Comparison of ENCODE assay signal across 20 mouse cellular contexts in the genomic region with DNA sequence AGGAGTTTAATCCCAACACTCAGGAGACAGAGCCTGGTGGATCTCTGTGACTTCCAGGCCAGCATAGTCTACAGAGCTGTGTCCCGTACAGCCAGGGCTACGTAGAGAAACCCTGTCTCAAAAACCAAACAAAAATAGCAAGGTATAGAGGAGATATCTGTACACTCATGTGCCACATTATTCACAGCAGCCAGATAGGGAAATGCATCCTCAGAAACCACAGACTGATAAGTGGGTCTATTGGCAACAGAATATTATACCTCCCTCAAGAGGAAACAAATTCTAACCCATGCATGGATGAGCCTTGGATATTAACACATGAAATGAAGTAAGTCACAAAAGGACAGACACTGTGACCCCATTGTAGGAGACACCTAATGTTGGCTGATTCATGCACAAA. TPM values are rescaled to one million over a fixed set of nuclear protein-coding genes. Genes with fewer than 3 reads are reported as not detected.
DNase-seq lines count a peak whose midpoint lies in the region; ATAC-seq and TF ChIP-seq lines count a peak whose summit lies in the region.
"Had no signal": no experiment of that assay in that cellular context is flagged by ENCODE, and none has a peak within 500 bp of the region (broad histone marks: within the 10 kb centered on the region; RNA-seq: fewer than 3 reads in every experiment).

No protein-coding gene starts in this region.

- H3K36me3 ChIP-seq in MEL (ENCODE audit: control insufficient read depth in 1 of 2, insufficient read depth in 2 of 2, low read length in 2 of 2): peaks cover 0 to 13% of the 10 kb centered on the region in 2 experiments; a peak in 2 of 4 replicates
- H3K36me3 ChIP-seq: embryonic facial prominence, embryonic 12.5 days; forebrain, embryonic 15.5 days had no signal

- TF ChIP-seq CTCF in MEL (IDR thresholded peaks at IDR 0.05 in 2 of 3, conservative IDR thresholded peaks at IDR 0.05 in 1 of 3; ENCODE audit: control insufficient read depth in 1 of 3, insufficient read depth in 1 of 3, low read depth in 2 of 3, low read length in 3 of 3, poor library complexity in 1 of 3, severe bottlenecking in 1 of 3): no peak
- TF ChIP-seq CTCF in gastrocnemius, adult 2 months (IDR thresholded peaks at IDR 0.05): no peak

- no peaks in the 10 kb centered on the region; a peak in 1 of 4 replicates for H3K27me3 ChIP-seq in MEL (ENCODE audit: control insufficient read depth in 1 of 2, insufficient read depth in 2 of 2, low read length in 2 of 2)
- H3K27me3 ChIP-seq: embryonic facial prominence, embryonic 12.5 days; forebrain, embryonic 13.5 days; forebrain, embryonic 15.5 days had no signal

- TF ChIP-seq EP300 in MEL (IDR thresholded peaks at IDR 0.05; ENCODE audit: low read depth in 1 of 2, low read length in 2 of 2): peak; percentile 71 to 76

- H3K9me3 ChIP-seq in MEL (replicated peaks; ENCODE audit: insufficient read depth, low read length): no peaks in the 10 kb centered on the region
- H3K9me3 ChIP-seq: embryonic facial prominence, embryonic 10.5 days; embryonic facial prominence, embryonic 12.5 days; forebrain, embryonic 13.5 days; forebrain, embryonic 15.5 days had no signal

- DNase-seq in MEL (ENCODE audit: low read depth, low spot score): peak; percentile 68
- DNase-seq in MEL-GATA-1-ER (ENCODE audit: extremely low read depth, low read depth): peak; percentile 26
- DNase-seq in NIH3T3 (ENCODE audit: low read depth): peak; percentile 30
- DNase-seq in layer of hippocampus, adult 9-10 months (ENCODE audit: low spot score): no peak
- no peak for DNase-seq in gastrocnemius, adult 2 months
- DNase-seq in frontal cortex, postnatal 10 days (ENCODE audit: low spot score in 2 of 2): no peak
- DNase-seq: adrenal gland, adult 2 months; adrenal gland, postnatal 10 days; adrenal gland, postnatal 25 days; cerebellum, adult 11 months; cerebellum, adult 18-20 months; cerebellum, adult 8-10 months; cerebellum, adult 9-11 months; cerebellum, postnatal 14 days; forebrain, postnatal 0 days had no signal

- no peak overlapping the region for H3K9ac ChIP-seq in MEL (ENCODE audit: control insufficient read depth, low read depth, low read length, poor library complexity, severe bottlenecking)
- H3K9ac ChIP-seq: embryonic facial prominence, embryonic 12.5 days; forebrain, embryonic 13.5 days; forebrain, embryonic 15.5 days; forebrain, postnatal 0 days had no signal

- no peak; the same call in 1 of the 2 replicates for TF ChIP-seq RAD21 in MEL (IDR thresholded peaks at IDR 0.05; ENCODE audit: low read depth, low read length)

- H3K27ac ChIP-seq in MEL (ENCODE audit: control insufficient read depth, low read depth, low read length): no peak overlapping the region
- no peak overlapping the region for H3K27ac ChIP-seq in gastrocnemius, adult 2 months
- H3K27ac ChIP-seq: embryonic facial prominence, embryonic 10.5 days; embryonic facial prominence, embryonic 12.5 days; forebrain, embryonic 13.5 days; forebrain, embryonic 15.5 days had no signal

- peak; percentile 39; the same call in 1 of the 2 replicates for ATAC-seq in megakaryocyte-erythroid progenitor cell, adult 5-6 weeks (replicated peaks; ENCODE audit: low FRiP score, low TSS enrichment, poor library complexity, severe bottlenecking)
- ATAC-seq: forebrain, embryonic 13.5 days; forebrain, embryonic 15.5 days; forebrain, postnatal 0 days had no signal

- H3K4me1 ChIP-seq in MEL (ENCODE audit: control insufficient read depth in 1 of 2, insufficient read depth in 2 of 2, low read length in 2 of 2): peaks cover 2 to 12% of the 10 kb centered on the region in 2 experiments; a peak in 2 of 4 replicates

- intact Hi-C loops in gastrocnemius, adult 2 months (cut with DNase I): loop anchor here (10.0 kb wide), 1 partner anchor 143 kb away; no protein-coding TSS in a partner anchor

- TF ChIP-seq POLR2A in MEL (IDR thresholded peaks at IDR 0.05; ENCODE audit: control insufficient read depth in 1 of 2, insufficient read depth in 1 of 2, low read depth in 1 of 2, low read length in 2 of 2, poor library complexity in 1 of 2): no peak

- no peak overlapping the region for H3K4me3 ChIP-seq in MEL (ENCODE audit: control insufficient read depth in 1 of 2, insufficient read depth in 1 of 2, low read depth in 2 of 2, low read length in 2 of 2)
- no peak overlapping the region for H3K4me3 ChIP-seq in gastrocnemius, adult 2 months
- H3K4me3 ChIP-seq: embryonic facial prominence, embryonic 10.5 days; embryonic facial prominence, embryonic 12.5 days; forebrain, embryonic 13.5 days; forebrain, embryonic 15.5 days had no signal

- H3K79me2 ChIP-seq in MEL (ENCODE audit: control insufficient read depth, insufficient read depth, low read length, poor library complexity): no peaks in the 10 kb centered on the region

TF ChIP-seq in MEL, 35 proteins besides CTCF, POLR2A, EP300 and RAD21 (continues in another document):
- TF ChIP-seq POLR2AphosphoS5 (IDR thresholded peaks at IDR 0.05; ENCODE audit: borderline replicate concordance, low read depth, low read length): no peak
- TF ChIP-seq KAT2A (conservative IDR thresholded peaks at IDR 0.05; ENCODE audit: low read depth, low read length): no peak
- no peak for TF ChIP-seq HCFC1 (IDR thresholded peaks at IDR 0.05; ENCODE audit: low read depth, low read length)
- TF ChIP-seq POLR2AphosphoS2 (IDR thresholded peaks at IDR 0.05; ENCODE audit: low read length): no peak
- no peak for TF ChIP-seq JUND (IDR thresholded peaks at IDR 0.05; ENCODE audit: low read depth, low read length)
- no peak for TF ChIP-seq ZMIZ1 (IDR thresholded peaks at IDR 0.05; ENCODE audit: low read depth, low read length)
- no peak for TF ChIP-seq ZNF384 (IDR thresholded peaks at IDR 0.05; ENCODE audit: low read depth, low read length)
- peak; percentile 92 for TF ChIP-seq GATA1 (IDR thresholded peaks at IDR 0.05; ENCODE audit: low read depth, low read length)
- peak; percentile 49; the same call in 1 of the 2 replicates for TF ChIP-seq MEF2A (IDR thresholded peaks at IDR 0.05; ENCODE audit: extremely low read depth, insufficient replicate concordance, low read depth, low read length, poor library complexity, severe bottlenecking)
- TF ChIP-seq MAZ (IDR thresholded peaks at IDR 0.05; ENCODE audit: low read depth, low read length): no peak
- TF ChIP-seq NRF1 (IDR thresholded peaks at IDR 0.05; ENCODE audit: insufficient read depth, low read depth, low read length, poor library complexity, severe bottlenecking): no peak
- TF ChIP-seq USF1 (IDR thresholded peaks at IDR 0.05; ENCODE audit: low read depth, low read length): no peak
- peak; percentile 81 for TF ChIP-seq ETS1 (IDR thresholded peaks at IDR 0.05; ENCODE audit: low read depth, low read length)
- no peak for TF ChIP-seq ZC3H11A (IDR thresholded peaks at IDR 0.05; ENCODE audit: low read depth, low read length)
- no peak for TF ChIP-seq GABPA (IDR thresholded peaks at IDR 0.05; ENCODE audit: low read depth, low read length)
- no peak for TF ChIP-seq CHD1 (IDR thresholded peaks at IDR 0.05; ENCODE audit: low read depth, low read length)
- TF ChIP-seq TBP (IDR thresholded peaks at IDR 0.05; ENCODE audit: low read depth, low read length): peak; percentile 67
- peak; percentile 84 for TF ChIP-seq SIN3A (IDR thresholded peaks at IDR 0.05; ENCODE audit: low read length)
- no peak for TF ChIP-seq ZKSCAN1 (IDR thresholded peaks at IDR 0.05; ENCODE audit: low read depth, low read length)
- TF ChIP-seq USF2 (IDR thresholded peaks at IDR 0.05; ENCODE audit: borderline replicate concordance in 1 of 2, insufficient read depth in 1 of 2, low read depth in 1 of 2, low read length in 2 of 2): no peak
- peak; percentile 98 for TF ChIP-seq RCOR1 (IDR thresholded peaks at IDR 0.05; ENCODE audit: low read depth, low read length)
- no peak for TF ChIP-seq ELF1 (IDR thresholded peaks at IDR 0.05; ENCODE audit: low read depth, low read length)
- no peak for TF ChIP-seq TAL1 (IDR thresholded peaks at IDR 0.05; ENCODE audit: low read length)
- TF ChIP-seq MAX (IDR thresholded peaks at IDR 0.05; ENCODE audit: low read length): no peak
- TF ChIP-seq MYC (IDR thresholded peaks at IDR 0.05; ENCODE audit: low read depth, low read length): peak; percentile 68; the same call in 1 of the 2 replicates
- no peak; the same call in 1 of the 2 replicates for TF ChIP-seq SMC3 (IDR thresholded peaks at IDR 0.05; ENCODE audit: low read depth, low read length)
- TF ChIP-seq UBTF (IDR thresholded peaks at IDR 0.05; ENCODE audit: borderline replicate concordance, insufficient read depth, low read depth, low read length): no peak
- TF ChIP-seq CHD2 (IDR thresholded peaks at IDR 0.05; ENCODE audit: low read length): no peak
- no peak for TF ChIP-seq NELFE (IDR thresholded peaks at IDR 0.05; ENCODE audit: low read depth, low read length)
- no peak; the same call in 1 of the 2 replicates for TF ChIP-seq TCF12 (IDR thresholded peaks at IDR 0.05; ENCODE audit: low read depth, low read length)

RNA-seq across cellular contexts. Expression of a gene that starts 1.9 kb away (rescaled TPM):
- total RNA-seq in MEL (2012; rRNA removed): 0.42 and 0.46 TPM in 2 replicates
- 1 to 10 TPM in 1 of 2 experiments, not detected in 1; 1.1 TPM for polyA plus RNA-seq in MEL (2012; ENCODE audit: insufficient read depth in 1 of 2, insufficient read length in 2 of 2, low read depth in 1 of 2, low replicate concordance in 2 of 2, missing spikeins in 1 of 2)
- 2.3 and 3.0 TPM in 2 replicates for total RNA-seq in megakaryocyte-erythroid progenitor cell, adult 5-6 weeks (2014; fragmentation: Nextera tagmentation)
- 1.7 TPM in 1 of 2 replicates, not detected in the other for total RNA-seq in megakaryocyte-erythroid progenitor cell, adult 5-6 weeks (2017)
- total RNA-seq in gastrocnemius, adult 2 months (2021): 1 to 10 TPM in 1 of 2 experiments, under 1 TPM in 1; 0.43 to 1.5 TPM

RNA-seq across cellular contexts. Expression of a gene that starts 43.5 kb away (rescaled TPM):
- total RNA-seq in MEL (2012; rRNA removed): 62.1 and 62.9 TPM in 2 replicates
- 10 to 100 TPM in 1 of 2 experiments, not detected in 1; 81.2 TPM for polyA plus RNA-seq in MEL (2012; ENCODE audit: insufficient read depth in 1 of 2, insufficient read length in 2 of 2, low read depth in 1 of 2, low replicate concordance in 2 of 2, missing spikeins in 1 of 2)
- total RNA-seq in megakaryocyte-erythroid progenitor cell, adult 5-6 weeks (2014; fragmentation: Nextera tagmentation): 74.1 and 94.8 TPM in 2 replicates
- total RNA-seq in megakaryocyte-erythroid progenitor cell, adult 5-6 weeks (2017): 81.5 and 99.2 TPM in 2 replicates
- 10 to 100 TPM; 27.6 to 31.4 TPM for total RNA-seq in gastrocnemius, adult 2 months (2021)

RNA-seq across cellular contexts. Expression of a gene that starts 57.4 kb away (rescaled TPM):
- 22.6 and 23.8 TPM in 2 replicates for total RNA-seq in MEL (2012; rRNA removed)
- 10 to 100 TPM in 1 of 2 experiments, not detected in 1; 80.6 TPM for polyA plus RNA-seq in MEL (2012; ENCODE audit: insufficient read depth in 1 of 2, insufficient read length in 2 of 2, low read depth in 1 of 2, low replicate concordance in 2 of 2, missing spikeins in 1 of 2)
- total RNA-seq in megakaryocyte-erythroid progenitor cell, adult 5-6 weeks (2014; fragmentation: Nextera tagmentation): 36.0 and 78.4 TPM in 2 replicates
- 9.3 and 19.2 TPM in 2 replicates for total RNA-seq in megakaryocyte-erythroid progenitor cell, adult 5-6 weeks (2017)
- not detected for total RNA-seq in gastrocnemius, adult 2 months (2021)

Comparison
In these comparisons a context has a peak if more than half of its experiments do, and no peak if none do; other contexts are left out.
1. DNase-seq: peak in MEL (single experiment), MEL-GATA-1-ER (single experiment) and NIH3T3 (single experiment); none in layer of hippocampus, adult 9-10 months (single experiment), gastrocnemius, adult 2 months (single experiment) and frontal cortex, postnatal 10 days (0 of 2).
2. RNA of a gene that starts 57.4 kb away (total RNA-seq): 9.3 to 78.4 TPM in megakaryocyte-erythroid progenitor cell, adult 5-6 weeks and 22.6 to 23.8 TPM in MEL; not detected in gastrocnemius, adult 2 months; every median in the first group is over 10 times any median in the second.